Mouse (Mus musculus) thymus, postnatal 0 days (tissue): ENCODE measurements around the gene Qprt. TPM values are rescaled to one million over a fixed set of nuclear protein-coding genes. Genes with fewer than 3 reads are reported as not detected.
"Not testable (repeated sequence)": the region's sequence is repeated elsewhere in the genome, so short reads cannot be mapped to it uniquely, and the experiment has no call there.

Source experiments
- DNase-seq: peaks from one replicate; pipeline ENCODE4 v3.0.0-alpha.2; 2015; ENCODE audit warnings: low spot score
- polyA plus RNA-seq: library from polyadenylated mRNA; unstranded; fragments of >200 nt; fragmentation: Nextera tagmentation; extraction: Ambion mirVana; gene quantifications from 2 replicates; pipeline ENCODE4 v1.2.1, GENCODE M21; 2015

The Qprt gene
- polyA plus RNA-seq, 1 experiment from 2014 or later, result 0.99 TPM

- DNase-seq, result no peak
These were observed 22.5 kb downstream of the Qprt start for GRCm38 (mm10) chr7:127099528-127099927.

GRCm38 (mm10) chr7:127098950-127099349 lies 23.1 kb downstream of the Qprt start:
- DNase-seq, result no peak

- DNase-seq, result no peak
These were observed 23.5 kb downstream of the Qprt start for GRCm38 (mm10) chr7:127098521-127098920.

GRCm38 (mm10) chr7:127096456-127096855 lies 25.6 kb downstream of the Qprt start:
- DNase-seq, result no peak

GRCm38 (mm10) chr7:127093914-127094313 lies 28.1 kb downstream of the Qprt start:
- no peak for DNase-seq

- peak; percentile 99 for DNase-seq
These were observed 30.7 kb downstream of the Qprt start, which contains the start of gene AI467606 for GRCm38 (mm10) chr7:127091114-127091896. Gene AI467606, plus strand, starts transcription at chr7:127091359.

GRCm38 (mm10) chr7:127090154-127091113 lies 31.6 kb downstream of the Qprt start:
- DNase-seq, result peak; percentile 36

- peak; percentile 59 for DNase-seq
These were observed 32.9 kb downstream of the Qprt start for GRCm38 (mm10) chr7:127088901-127089845.

- DNase-seq, result no peak
These were observed 33.9 kb downstream of the Qprt start for GRCm38 (mm10) chr7:127088083-127088482.

- not testable (repeated sequence) for DNase-seq
These were observed 34.6 kb downstream of the Qprt start, which contains the start of gene Zg16 for GRCm38 (mm10) chr7:127087278-127088010. Gene Zg16, minus strand, starts transcription at chr7:127087328.

GRCm38 (mm10) chr7:127085751-127086150 lies 36.3 kb downstream of the Qprt start:
- not testable (repeated sequence) for DNase-seq

- DNase-seq, result no peak
These were observed 37.2 kb downstream of the Qprt start for GRCm38 (mm10) chr7:127084794-127085193.

GRCm38 (mm10) chr7:127083689-127084088 lies 38.3 kb downstream of the Qprt start:
- no peak for DNase-seq

GRCm38 (mm10) chr7:127082995-127083394 lies 39.0 kb downstream of the Qprt start:
- DNase-seq, result no peak

- no peak for DNase-seq
These were observed 39.8 kb downstream of the Qprt start for GRCm38 (mm10) chr7:127082271-127082670.

GRCm38 (mm10) chr7:127080045-127080444 lies 42.0 kb downstream of the Qprt start:
- peak; percentile 26 for DNase-seq

- DNase-seq, result peak; percentile 54
These were observed 44.3 kb downstream of the Qprt start for GRCm38 (mm10) chr7:127077692-127078091.

- DNase-seq, result no peak
These were observed 45.8 kb downstream of the Qprt start for GRCm38 (mm10) chr7:127076188-127076587.

- DNase-seq, result no peak
These were observed 48.8 kb downstream of the Qprt start for GRCm38 (mm10) chr7:127073221-127073620.

GRCm38 (mm10) chr7:127070871-127071413 lies 51.1 kb downstream of the Qprt start:
- DNase-seq, result no peak
